Mouse (Mus musculus) lung, adult 2 months (tissue): ENCODE results near the gene Polr2a. TPM values are rescaled to one million over a fixed set of nuclear protein-coding genes. Genes with fewer than 3 reads are reported as not detected.

Experiments
- DNase-seq: peaks from one replicate; pipeline ENCODE4 v3.0.0; 2022
- H3K4me1 ChIP-seq: fragments of 200-500 bp; 2 replicates; pipeline ENCODE4 v1.6.1; 2011; ENCODE audit warnings: low read length; ENCODE audit not compliant: control insufficient read depth, insufficient read depth
- H3K4me3 ChIP-seq: fragments of 200-500 bp; replicated peaks from 2 replicates; pipeline ENCODE3; 2011; ENCODE audit warnings: low read depth, mild to moderate bottlenecking, control low read depth, low read length; ENCODE audit errors: extremely low read depth
- CTCF ChIP-seq: fragments of 200-500 bp; IDR thresholded peaks from 2 replicates; pipeline ENCODE4 v1.5.1; 2011; ENCODE audit warnings: mild to moderate bottlenecking, low read length, control low read depth; ENCODE audit not compliant: insufficient read depth
- POLR2A ChIP-seq: fragments of 200-500 bp; IDR thresholded peaks from 2 replicates; pipeline ENCODE4 v1.6.1; 2011; ENCODE audit warnings: low read depth, mild to moderate bottlenecking, control low read depth, low read length, borderline replicate concordance; ENCODE audit errors: extremely low read depth
- WGBS: fragments of 180-500 bp; shearing (Covaris S2); methylation state at CpG from one replicate; pipeline ENCODE4 v1.1.7; 2018; 5-methylcytosine and 5-hydroxymethylcytosine counted together
- polyA plus RNA-seq: library from polyadenylated mRNA; depleted of rRNA; stranded (reverse); fragments of >200 nt; gene quantifications from 2 replicates; pipeline ENCODE4 v1.2.3, GENCODE M21; 2012

Gene Polr2a
- polyA plus RNA-seq, 1 experiment, result 51.1 TPM

- Histone ChIP-seq H3K4me1 (peaks cover 20% of the 10 kb centered on the region), H3K4me3 (peak overlapping the region; percentile 39)
- no peak for TF ChIP-seq CTCF
- no peak for TF ChIP-seq POLR2A
- peak; percentile 37 for DNase-seq
- WGBS, result 2% methylated on average over 36 of the region's 36 CpGs
Observed at GRCm38 (mm10) chr11:69800392-69801197, 42.2 kb upstream of the Polr2a start.

- DNase-seq, result no peak
- H3K4me3 ChIP-seq, result no peak overlapping the region
- peaks cover 20% of the 10 kb centered on the region for H3K4me1 ChIP-seq
- TF ChIP-seq CTCF (no peak), POLR2A (no peak)
- 14% methylated on average over 11 of the region's 11 CpGs for WGBS
Observed at GRCm38 (mm10) chr11:69800138-69800391, 41.6 kb upstream of the Polr2a start.

GRCm38 (mm10) chr11:69799394-69800137 lies 41.1 kb upstream of the Polr2a start:
- no peak for DNase-seq
- TF ChIP-seq CTCF (no peak), POLR2A (no peak)
- 49% methylated on average over 12 of the region's 12 CpGs for WGBS
- Histone ChIP-seq H3K4me3 (no peak overlapping the region), H3K4me1 (peaks cover 20% of the 10 kb centered on the region)

GRCm38 (mm10) chr11:69797924-69798323 lies 39.5 kb upstream of the Polr2a start:
- no peak for DNase-seq
- 81% methylated on average over 7 of the region's 7 CpGs for WGBS
- no peak overlapping the region for H3K4me3 ChIP-seq

GRCm38 (mm10) chr11:69795983-69796435 lies 37.6 kb upstream of the Polr2a start:
- WGBS, result 6% methylated on average over 13 of the region's 13 CpGs
- peak overlapping the region; percentile 65 for H3K4me3 ChIP-seq
- no peak for DNase-seq
- TF ChIP-seq POLR2A (no peak), CTCF (no peak)
- H3K4me1 ChIP-seq, result peaks cover 7% of the 10 kb centered on the region

More at GRCm38 (mm10) chr11:69797924-69798323, 39.5 kb upstream of the Polr2a start:
- TF ChIP-seq CTCF (no peak), POLR2A (no peak)
- peaks cover 15% of the 10 kb centered on the region for H3K4me1 ChIP-seq

- TF ChIP-seq POLR2A (peak; percentile 93), CTCF (no peak)
- Histone ChIP-seq H3K4me3 (peak within 1 kb of the TSS; percentile 65), H3K4me1 (peaks cover 4% of the 10 kb centered on the region; the same call in 1 of the 2 replicates)
- peak; percentile 92 for DNase-seq
- 1% methylated on average over 52 of the region's 52 CpGs for whole genome bisulfite sequencing
Observed at GRCm38 (mm10) chr11:69795168-69795982, 36.9 kb upstream of the Polr2a start, which contains the start of gene Chrnb1. Gene Chrnb1 (minus strand): TSS chr11:69795943.

- Histone ChIP-seq H3K4me3 (no peak overlapping the region), H3K4me1 (no peaks in the 10 kb centered on the region)
- TF ChIP-seq CTCF (no peak), POLR2A (no peak)
- DNase-seq, result no peak
- 59% methylated on average over 5 of the region's 5 CpGs for WGBS
Observed at GRCm38 (mm10) chr11:69793429-69793828, 35.0 kb upstream of the Polr2a start.

- Histone ChIP-seq H3K4me3 (no peak overlapping the region), H3K4me1 (no peaks in the 10 kb centered on the region)
- TF ChIP-seq POLR2A (no peak), CTCF (no peak)
- WGBS, result 62% methylated on average over 5 of the region's 5 CpGs
- no peak for DNase-seq
Observed at GRCm38 (mm10) chr11:69791420-69791819, 33.0 kb upstream of the Polr2a start.

- no peak for DNase-seq
- TF ChIP-seq POLR2A (no peak), CTCF (no peak)
- Histone ChIP-seq H3K4me1 (peaks cover 3% of the 10 kb centered on the region; the same call in 1 of the 2 replicates), H3K4me3 (no peak overlapping the region)
- 54% methylated on average over 5 of the region's 5 CpGs for WGBS
Observed at GRCm38 (mm10) chr11:69789431-69789830, 31.0 kb upstream of the Polr2a start.
